Mouse (Mus musculus) E14TG2a.4 (cell line): Measurements from ENCODE around the gene Ablim1.

ENCODE experiments used
- CTCF ChIP-seq: conservative IDR thresholded peaks from 2 replicates; pipeline ENCODE4 v1.5.1; 2014; ENCODE audit warnings: low read length
- NANOG ChIP-seq: IDR thresholded peaks from 2 replicates; pipeline ENCODE4 v1.6.1; 2014; ENCODE audit warnings: borderline replicate concordance, low read length, mixed read lengths
- POU5F1 ChIP-seq: IDR thresholded peaks from 2 replicates; pipeline ENCODE4 v1.6.1; 2014; ENCODE audit warnings: low read length, borderline replicate concordance

DNA sequence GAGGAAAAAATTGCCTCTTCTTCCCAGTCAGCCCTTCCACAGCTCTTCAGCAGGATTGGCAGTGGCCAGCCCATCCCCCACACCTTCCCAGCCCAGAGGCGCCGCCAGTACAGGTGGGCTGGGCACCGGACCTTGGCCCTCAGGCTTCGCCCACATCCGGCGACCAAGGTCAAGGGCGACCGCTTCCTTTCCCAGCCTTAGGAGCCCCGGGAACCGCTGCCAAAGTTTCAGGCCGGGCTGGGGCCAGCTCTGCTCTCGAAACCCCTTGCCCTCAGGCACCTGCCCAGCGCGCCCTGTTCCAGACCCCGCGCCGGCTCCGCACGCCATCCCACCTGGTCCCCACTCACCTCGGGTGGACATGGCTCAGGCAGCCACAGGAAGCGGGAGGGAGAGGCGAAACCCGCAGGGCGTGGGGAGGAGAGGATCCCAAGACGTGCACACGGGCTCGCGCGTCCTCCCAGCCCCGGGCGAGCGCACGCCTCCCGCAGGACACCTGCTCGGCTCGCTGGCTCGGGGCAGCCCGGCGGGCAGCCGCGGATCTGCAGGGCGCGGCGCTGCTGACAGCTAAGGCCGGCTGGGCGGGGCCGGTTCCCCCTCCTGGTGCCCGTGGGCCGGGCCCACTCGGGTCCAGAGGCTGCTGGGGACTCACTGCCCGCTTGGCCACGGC is at the start of gene Ablim1:
- TF ChIP-seq CTCF (no peak), NANOG (no peak), POU5F1 (no peak)
